Mouse (Mus musculus): ENCODE measurements around the gene Itga8. TPM values are rescaled to one million over a fixed set of nuclear protein-coding genes. Genes with fewer than 3 reads are reported as not detected.

Itga8 gene
- polyA plus RNA-seq, 1 experiment from 2014 or later, result 36.7 TPM

DNA sequence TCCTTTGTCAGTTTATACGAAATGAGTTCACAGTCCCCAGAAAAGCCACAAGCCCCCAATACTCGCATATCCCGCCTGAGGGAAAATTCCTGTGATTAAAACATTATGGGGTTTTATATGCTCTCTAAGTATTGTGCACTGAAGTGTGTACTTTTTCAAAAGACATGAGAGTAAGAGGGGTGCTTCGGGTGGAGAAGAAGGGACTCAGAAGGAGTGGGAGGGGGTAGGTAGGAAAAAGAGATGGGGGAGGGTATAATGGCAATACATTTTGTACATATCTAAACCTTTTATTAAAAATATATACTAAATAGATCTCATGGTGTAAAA, 88.3 kb downstream of the Itga8 start:
- no peaks in the 10 kb centered on the region for H3K9me3 ChIP-seq (ENCODE audit: control insufficient read depth, low read length)
- peak overlapping the region; percentile 85 for H3K27ac ChIP-seq (ENCODE audit: low read length)
- H3K4me3 ChIP-seq (ENCODE audit: low read length), result no peak overlapping the region
- WGBS, result 27% methylated on average over 4 of the region's 4 CpGs
- no peaks in the 10 kb centered on the region for H3K36me3 ChIP-seq (ENCODE audit: control insufficient read depth, insufficient read depth, low read length)
- H3K27me3 ChIP-seq (ENCODE audit: control insufficient read depth, insufficient read depth, low read depth, low read length), result no peaks in the 10 kb centered on the region
- H3K4me2 ChIP-seq (ENCODE audit: low read depth, low read length), result no peak overlapping the region
- H3K9ac ChIP-seq (ENCODE audit: low read length), result no peak overlapping the region
- ATAC-seq (ENCODE audit: low read depth), result peak; percentile 29; the same call in 1 of the 2 replicates
- peaks cover 9% of the 10 kb centered on the region; the same call in 1 of the 2 replicates for H3K4me1 ChIP-seq (replicated peaks; ENCODE audit: control insufficient read depth, insufficient read depth, low read length)

DNA sequence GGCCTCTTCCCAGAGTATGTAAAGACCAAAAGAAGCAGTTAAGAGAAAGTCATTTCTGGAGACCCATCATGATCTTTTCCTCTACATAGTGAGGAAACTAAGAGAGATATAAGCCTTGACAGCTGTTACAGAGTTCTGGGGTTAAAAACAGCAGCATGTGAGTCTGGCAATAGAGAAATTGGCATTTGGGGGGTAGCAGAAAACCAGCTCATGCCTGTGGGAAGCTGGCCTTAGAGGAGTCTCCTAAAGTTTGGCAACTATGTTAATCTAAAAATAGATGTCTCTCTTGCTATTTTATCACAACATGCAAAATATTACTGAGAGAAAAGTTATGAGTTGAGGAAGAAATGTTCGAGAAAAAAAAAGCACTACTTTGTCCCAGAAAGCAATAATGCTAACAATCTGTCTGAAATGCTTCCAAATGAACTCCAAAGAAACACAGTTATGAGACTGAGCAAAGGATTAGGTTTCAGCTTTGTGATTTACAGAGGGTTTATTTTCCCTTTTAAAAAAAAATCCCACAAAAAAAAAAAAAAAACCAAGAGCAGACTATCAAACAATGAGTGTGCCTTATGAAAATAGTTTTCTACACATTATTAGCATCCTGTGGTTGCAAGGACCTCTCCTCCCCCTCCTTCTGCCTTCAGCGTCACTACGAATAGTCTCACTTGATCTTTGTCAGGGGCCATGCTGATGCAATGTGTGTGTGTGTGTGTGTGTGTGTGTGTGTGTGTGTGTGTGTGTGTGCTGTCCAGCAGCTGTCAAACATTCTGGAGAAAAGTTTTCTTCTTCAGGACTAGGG, 88.9 kb downstream of the Itga8 start:
- no peaks in the 10 kb centered on the region for H3K27me3 ChIP-seq (ENCODE audit: control insufficient read depth, insufficient read depth, low read depth, low read length)
- H3K4me1 ChIP-seq (replicated peaks; ENCODE audit: control insufficient read depth, insufficient read depth, low read length), result peaks cover 9% of the 10 kb centered on the region; the same call in 1 of the 2 replicates
- H3K9me3 ChIP-seq (ENCODE audit: control insufficient read depth, low read length), result no peaks in the 10 kb centered on the region
- H3K27ac ChIP-seq (ENCODE audit: low read length), result peak overlapping the region; percentile 88
- no peak overlapping the region for H3K4me3 ChIP-seq (ENCODE audit: low read length)
- no peaks in the 10 kb centered on the region for H3K36me3 ChIP-seq (ENCODE audit: control insufficient read depth, insufficient read depth, low read length)
- peak; percentile 89 for ATAC-seq (ENCODE audit: low read depth)
- no peak overlapping the region for H3K4me2 ChIP-seq (ENCODE audit: low read depth, low read length)
- 27% methylated on average over 3 of the region's 3 CpGs for WGBS
- H3K9ac ChIP-seq (ENCODE audit: low read length), result no peak overlapping the region

DNA sequence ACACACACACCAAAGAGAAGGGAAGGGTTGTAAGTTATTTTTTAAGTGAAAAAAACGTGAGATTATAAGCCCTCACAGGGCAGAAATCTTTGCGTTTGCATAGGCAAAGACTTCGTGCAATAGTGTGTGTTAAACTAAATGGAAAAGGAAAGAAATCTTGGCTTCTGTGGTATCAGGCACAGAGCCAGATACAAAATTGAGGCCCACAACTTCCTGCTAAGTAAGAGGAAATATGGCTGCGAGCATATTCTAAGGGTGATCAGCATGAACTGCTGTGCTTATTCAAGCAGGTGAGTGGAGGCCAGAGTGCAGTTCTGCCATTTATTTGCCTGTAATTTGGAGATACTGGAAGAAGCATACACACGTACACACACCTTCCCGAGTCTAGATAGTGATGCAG, 93.6 kb downstream of the Itga8 start:
- Histone ChIP-seq H3K9ac (ENCODE audit: low read length) (no peak overlapping the region), H3K9me3 (ENCODE audit: control insufficient read depth, low read length) (no peaks in the 10 kb centered on the region), H3K4me3 (ENCODE audit: low read length) (no peak overlapping the region), H3K27me3 (ENCODE audit: control insufficient read depth, insufficient read depth, low read depth, low read length) (no peaks in the 10 kb centered on the region), H3K4me2 (ENCODE audit: low read depth, low read length) (no peak overlapping the region), H3K4me1 (replicated peaks; ENCODE audit: control insufficient read depth, insufficient read depth, low read length) (peaks cover 5% of the 10 kb centered on the region; the same call in 1 of the 2 replicates), H3K27ac (ENCODE audit: low read length) (no peak overlapping the region), H3K36me3 (ENCODE audit: control insufficient read depth, insufficient read depth, low read length) (peaks cover 3% of the 10 kb centered on the region; the same call in 1 of the 2 replicates)
- no peak for ATAC-seq (ENCODE audit: low read depth)
- WGBS, result 68% methylated on average over 6 of the region's 6 CpGs

DNA sequence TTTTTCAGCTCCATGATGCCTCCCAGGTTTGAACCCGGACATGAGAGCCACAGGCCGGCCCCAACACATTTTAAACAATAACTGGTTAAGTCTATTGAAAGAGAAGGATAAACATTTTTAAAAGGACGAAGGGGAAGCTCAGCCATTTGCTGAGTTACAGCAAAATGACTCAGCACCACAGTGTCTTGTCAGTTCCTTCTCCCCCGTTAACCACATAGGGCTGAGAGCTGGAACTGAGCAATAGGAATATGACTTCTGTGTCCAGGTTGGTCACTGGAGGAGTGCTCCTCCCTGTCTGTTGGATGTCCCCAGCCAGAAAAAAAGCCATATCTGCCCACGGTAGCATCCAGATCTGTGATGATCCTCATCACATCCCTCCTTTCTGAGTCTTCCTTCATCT, 95.4 kb downstream of the Itga8 start:
- Histone ChIP-seq H3K27ac (ENCODE audit: low read length) (no peak overlapping the region), H3K4me3 (ENCODE audit: low read length) (no peak overlapping the region), H3K9me3 (ENCODE audit: control insufficient read depth, low read length) (no peaks in the 10 kb centered on the region), H3K4me1 (replicated peaks; ENCODE audit: control insufficient read depth, insufficient read depth, low read length) (no peaks in the 10 kb centered on the region), H3K27me3 (ENCODE audit: control insufficient read depth, insufficient read depth, low read depth, low read length) (no peaks in the 10 kb centered on the region), H3K9ac (ENCODE audit: low read length) (no peak overlapping the region), H3K4me2 (ENCODE audit: low read depth, low read length) (no peak overlapping the region), H3K36me3 (ENCODE audit: control insufficient read depth, insufficient read depth, low read length) (peaks cover 3% of the 10 kb centered on the region; the same call in 1 of the 2 replicates)
- 55% methylated on average over 5 of the region's 5 CpGs for WGBS
- ATAC-seq (ENCODE audit: low read depth), result no peak

DNA sequence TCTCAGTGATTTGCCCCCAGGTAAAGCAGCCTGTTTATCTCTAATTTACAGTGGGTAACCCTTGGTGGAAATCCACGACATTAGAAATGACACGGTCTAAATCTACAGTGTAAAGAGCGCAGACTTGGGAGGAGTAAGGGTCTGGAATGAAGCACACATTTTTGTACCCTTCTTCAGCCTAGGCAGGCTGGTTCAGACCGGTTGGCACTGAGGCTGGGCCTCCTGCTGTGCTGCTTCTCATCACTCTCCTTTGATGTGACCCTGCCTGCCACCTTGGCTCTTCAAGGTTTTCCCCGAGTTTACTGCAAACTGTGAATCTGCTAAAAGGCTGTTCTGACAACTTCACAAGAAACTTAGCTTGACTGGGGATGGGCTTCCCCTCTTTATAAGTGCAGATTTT, 95.8 kb downstream of the Itga8 start:
- ATAC-seq (ENCODE audit: low read depth), result no peak
- Histone ChIP-seq H3K36me3 (ENCODE audit: control insufficient read depth, insufficient read depth, low read length) (peaks cover 3% of the 10 kb centered on the region; the same call in 1 of the 2 replicates), H3K4me2 (ENCODE audit: low read depth, low read length) (no peak overlapping the region), H3K27me3 (ENCODE audit: control insufficient read depth, insufficient read depth, low read depth, low read length) (no peaks in the 10 kb centered on the region), H3K4me3 (ENCODE audit: low read length) (no peak overlapping the region), H3K9me3 (ENCODE audit: control insufficient read depth, low read length) (no peaks in the 10 kb centered on the region), H3K4me1 (replicated peaks; ENCODE audit: control insufficient read depth, insufficient read depth, low read length) (no peaks in the 10 kb centered on the region), H3K9ac (ENCODE audit: low read length) (no peak overlapping the region), H3K27ac (ENCODE audit: low read length) (no peak overlapping the region)
- WGBS, result 45% methylated on average over 5 of the region's 5 CpGs

DNA sequence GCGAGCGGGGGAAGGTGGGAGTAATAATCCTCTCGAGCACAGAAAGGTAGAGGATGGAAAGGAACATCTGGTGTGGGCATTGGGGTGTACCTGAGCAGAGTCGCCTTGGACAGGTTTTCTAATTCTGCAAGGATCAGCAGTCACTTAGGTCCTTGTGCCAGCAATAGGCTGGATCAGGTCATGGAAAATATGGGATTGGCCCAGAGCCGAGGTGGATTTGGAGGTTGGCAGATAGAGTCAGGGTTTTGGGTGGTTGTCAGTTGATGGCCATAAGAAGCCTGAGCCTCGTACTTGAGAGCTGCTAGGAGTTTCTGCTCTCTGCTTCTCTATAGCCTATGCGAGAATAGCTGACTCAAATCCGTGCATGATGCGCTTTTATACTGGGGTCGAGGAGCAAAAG, 98.5 kb downstream of the Itga8 start:
- Histone ChIP-seq H3K4me1 (replicated peaks; ENCODE audit: control insufficient read depth, insufficient read depth, low read length) (no peaks in the 10 kb centered on the region), H3K36me3 (ENCODE audit: control insufficient read depth, insufficient read depth, low read length) (peaks cover 3% of the 10 kb centered on the region; the same call in 1 of the 2 replicates), H3K27me3 (ENCODE audit: control insufficient read depth, insufficient read depth, low read depth, low read length) (no peaks in the 10 kb centered on the region), H3K27ac (ENCODE audit: low read length) (no peak overlapping the region), H3K9ac (ENCODE audit: low read length) (no peak overlapping the region), H3K9me3 (ENCODE audit: control insufficient read depth, low read length) (no peaks in the 10 kb centered on the region), H3K4me3 (ENCODE audit: low read length) (no peak overlapping the region), H3K4me2 (ENCODE audit: low read depth, low read length) (no peak overlapping the region)
- 84% methylated on average over 10 of the region's 10 CpGs for WGBS
- ATAC-seq (ENCODE audit: low read depth), result no peak

DNA sequence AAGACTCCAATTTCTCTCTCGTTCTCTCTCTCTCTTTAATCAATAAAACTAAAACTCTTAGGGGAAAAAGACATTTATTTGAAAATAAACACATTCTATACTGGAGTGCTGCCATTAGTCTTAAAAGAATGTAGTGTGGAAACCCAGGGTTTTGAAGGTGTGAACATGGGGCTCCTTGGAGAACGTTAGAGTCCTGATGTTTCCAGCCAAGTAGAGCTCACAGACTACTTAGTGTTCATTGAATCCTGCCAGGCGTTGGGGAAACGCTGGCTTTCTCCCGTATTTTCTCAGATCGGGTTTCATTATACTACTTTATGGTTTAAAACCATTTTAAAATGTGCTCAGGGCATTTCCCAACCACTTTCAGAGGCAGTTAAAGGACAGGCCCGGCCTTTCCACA, 103.0 kb downstream of the Itga8 start:
- Histone ChIP-seq H3K9ac (ENCODE audit: low read length) (no peak overlapping the region), H3K4me1 (replicated peaks; ENCODE audit: control insufficient read depth, insufficient read depth, low read length) (no peaks in the 10 kb centered on the region), H3K36me3 (ENCODE audit: control insufficient read depth, insufficient read depth, low read length) (no peaks in the 10 kb centered on the region), H3K27me3 (ENCODE audit: control insufficient read depth, insufficient read depth, low read depth, low read length) (no peaks in the 10 kb centered on the region), H3K4me3 (ENCODE audit: low read length) (no peak overlapping the region), H3K4me2 (ENCODE audit: low read depth, low read length) (no peak overlapping the region), H3K27ac (ENCODE audit: low read length) (no peak overlapping the region), H3K9me3 (ENCODE audit: control insufficient read depth, low read length) (no peaks in the 10 kb centered on the region)
- WGBS, result 63% methylated on average over 7 of the region's 7 CpGs
- ATAC-seq (ENCODE audit: low read depth), result peak; percentile 54; the same call in 1 of the 2 replicates

DNA sequence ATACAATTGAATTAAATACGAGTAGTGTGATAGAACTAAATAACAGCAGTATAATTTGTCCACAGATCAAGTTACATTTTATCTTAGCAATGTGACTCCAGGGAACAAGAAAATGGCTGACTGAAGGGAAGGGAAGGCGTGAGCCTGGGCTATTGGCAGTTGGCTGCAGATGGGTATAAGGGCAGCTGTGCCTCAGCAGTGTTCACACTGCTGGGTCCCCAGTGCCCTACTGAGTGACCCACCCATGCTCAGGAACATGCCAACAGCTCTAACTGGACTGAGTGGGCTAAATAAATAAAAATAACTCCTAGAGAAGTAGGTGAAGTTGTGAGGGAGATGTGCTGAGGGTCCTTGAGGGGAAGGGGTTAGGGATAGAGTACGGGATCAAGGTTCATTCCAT, 103.5 kb downstream of the Itga8 start:
- H3K27me3 ChIP-seq (ENCODE audit: control insufficient read depth, insufficient read depth, low read depth, low read length), result no peaks in the 10 kb centered on the region
- no peaks in the 10 kb centered on the region for H3K4me1 ChIP-seq (replicated peaks; ENCODE audit: control insufficient read depth, insufficient read depth, low read length)
- no peak overlapping the region for H3K9ac ChIP-seq (ENCODE audit: low read length)
- H3K4me2 ChIP-seq (ENCODE audit: low read depth, low read length), result no peak overlapping the region
- 77% methylated on average over 3 of the region's 3 CpGs for WGBS
- ATAC-seq (ENCODE audit: low read depth), result no peak
- H3K4me3 ChIP-seq (ENCODE audit: low read length), result no peak overlapping the region
- no peak overlapping the region for H3K27ac ChIP-seq (ENCODE audit: low read length)
- no peaks in the 10 kb centered on the region for H3K9me3 ChIP-seq (ENCODE audit: control insufficient read depth, low read length)
- no peaks in the 10 kb centered on the region for H3K36me3 ChIP-seq (ENCODE audit: control insufficient read depth, insufficient read depth, low read length)

DNA sequence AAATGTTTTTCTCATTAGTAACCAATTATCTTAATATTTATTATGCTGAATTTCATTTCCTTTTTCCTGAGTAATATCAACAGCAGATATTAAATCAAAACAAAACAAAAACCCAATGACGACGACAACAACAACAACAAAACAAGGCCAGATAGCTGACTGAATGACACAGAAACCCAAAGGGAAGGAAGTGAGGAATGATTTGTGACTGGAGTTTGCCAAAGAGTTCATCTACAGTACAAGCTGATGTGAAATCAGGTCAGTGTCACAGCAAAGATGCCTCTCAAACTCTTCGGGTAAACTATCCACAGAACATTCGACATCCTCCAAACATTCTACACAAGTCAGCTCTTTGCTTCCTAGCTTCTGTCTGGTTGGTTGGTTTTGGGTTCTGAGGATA, 104.0 kb downstream of the Itga8 start:
- Histone ChIP-seq H3K27ac (ENCODE audit: low read length) (no peak overlapping the region), H3K4me3 (ENCODE audit: low read length) (no peak overlapping the region), H3K4me1 (replicated peaks; ENCODE audit: control insufficient read depth, insufficient read depth, low read length) (no peaks in the 10 kb centered on the region), H3K9ac (ENCODE audit: low read length) (no peak overlapping the region), H3K36me3 (ENCODE audit: control insufficient read depth, insufficient read depth, low read length) (no peaks in the 10 kb centered on the region), H3K4me2 (ENCODE audit: low read depth, low read length) (no peak overlapping the region), H3K9me3 (ENCODE audit: control insufficient read depth, low read length) (no peaks in the 10 kb centered on the region), H3K27me3 (ENCODE audit: control insufficient read depth, insufficient read depth, low read depth, low read length) (no peaks in the 10 kb centered on the region)
- 78% methylated on average over 4 of the region's 4 CpGs for WGBS
- no peak for ATAC-seq (ENCODE audit: low read depth)

Data from lung, embryonic 16.5 days (tissue).